8 mouse cellular contexts compared by ENCODE assay signal in the genomic region with DNA sequence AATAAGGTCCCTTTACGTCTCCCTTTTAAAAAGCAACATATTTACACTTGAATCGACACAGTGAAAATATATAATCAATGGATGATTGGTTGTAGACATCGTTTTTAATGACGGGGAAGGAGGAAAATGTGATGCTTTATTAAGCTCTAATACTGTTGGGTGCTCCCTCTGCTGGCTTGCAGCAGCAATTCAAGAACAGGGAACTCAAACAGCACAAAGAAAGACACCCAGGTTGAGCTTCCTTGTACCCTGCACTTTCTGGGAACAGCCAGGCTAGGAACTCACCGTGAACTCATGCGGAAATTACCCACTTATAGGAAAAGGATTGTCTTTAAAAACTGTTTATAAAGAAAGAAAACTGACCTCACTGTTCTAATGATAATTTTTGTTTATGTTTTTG.
DNase-seq lines count a peak whose midpoint lies in the region; ATAC-seq and TF ChIP-seq lines count a peak whose summit lies in the region.

No protein-coding gene starts in this region.

- DNase-seq in heart, adult 11 months = no peak
- DNase-seq in cerebellum, postnatal 14 days = peak; percentile 54 to 60
- peak; percentile 63 for DNase-seq in kidney, postnatal 14 days
- peak; percentile 25 for DNase-seq in stomach, postnatal 0 days (ENCODE audit: low spot score)

- 0 out of 2 replicates have a peak, but pooled peaks have one; percentile 29 for ATAC-seq in heart, embryonic 16.5 days (replicated peaks; ENCODE audit: extremely low read depth, insufficient read depth, low FRiP score)
- ATAC-seq in granulocyte monocyte progenitor cell, adult 5-6 weeks (replicated peaks; ENCODE audit: poor library complexity, severe bottlenecking) = peak; percentile 80
- peak; percentile 83 for ATAC-seq in megakaryocyte progenitor cell, adult 5-6 weeks (replicated peaks; ENCODE audit: poor library complexity)
- peak; percentile 68; the same call in 1 of the 2 replicates for ATAC-seq in stomach, postnatal 0 days (ENCODE audit: low FRiP score, low TSS enrichment)

- H3K27ac ChIP-seq in heart, embryonic 16.5 days (ENCODE audit: low read length) = no peak overlapping the region
- H3K27ac ChIP-seq in stomach, postnatal 0 days (replicated peaks) = no peak overlapping the region

- no peaks in the 10 kb centered on the region for H3K27me3 ChIP-seq in heart, embryonic 16.5 days (ENCODE audit: control insufficient read depth, insufficient read depth, low read length)
- H3K27me3 ChIP-seq in E14TG2a.4 (ENCODE audit: insufficient read depth, low read length) = no peaks in the 10 kb centered on the region
- no peaks in the 10 kb centered on the region for H3K27me3 ChIP-seq in stomach, postnatal 0 days (ENCODE audit: control insufficient read depth, insufficient read depth, low read length)

- peaks cover 7% of the 10 kb centered on the region for H3K4me1 ChIP-seq in heart, embryonic 16.5 days (ENCODE audit: control insufficient read depth, insufficient read depth, low read length)
- 0 out of 2 replicates have a peak, but pooled peaks cover 4% of the 10 kb centered on the region for H3K4me1 ChIP-seq in E14TG2a.4 (replicated peaks; ENCODE audit: low read depth, low read length)
- H3K4me1 ChIP-seq in stomach, postnatal 0 days (replicated peaks; ENCODE audit: control insufficient read depth, insufficient read depth) = no peaks in the 10 kb centered on the region

- H3K9ac ChIP-seq in heart, embryonic 16.5 days (ENCODE audit: low read length) = no peak overlapping the region
- no peak overlapping the region for H3K9ac ChIP-seq in stomach, postnatal 0 days (ENCODE audit: low read length)

- no peak overlapping the region for H3K4me3 ChIP-seq in heart, embryonic 16.5 days (ENCODE audit: low read length)
- H3K4me3 ChIP-seq in E14TG2a.4 (replicated peaks; ENCODE audit: low read length) = no peak overlapping the region
- no peak overlapping the region for H3K4me3 ChIP-seq in stomach, postnatal 0 days (ENCODE audit: low read depth, low read length)

- TF ChIP-seq CTCF in E14TG2a.4 (conservative IDR thresholded peaks at IDR 0.05; ENCODE audit: low read length) = peak; percentile 44
- peak; percentile 85 for TF ChIP-seq CTCF in stomach, postnatal 0 days (IDR thresholded peaks at IDR 0.05; ENCODE audit: low read depth)

- no peak overlapping the region; the same call in 1 of the 2 replicates for H3K4me2 ChIP-seq in heart, embryonic 16.5 days (ENCODE audit: low read depth, low read length)
- H3K4me2 ChIP-seq in stomach, postnatal 0 days (replicated peaks; ENCODE audit: low read depth) = no peak overlapping the region

- no peak for TF ChIP-seq EP300 in stomach, postnatal 0 days (optimal IDR thresholded peaks at IDR 0.05)

- H3K36me3 ChIP-seq in heart, embryonic 16.5 days (ENCODE audit: control insufficient read depth, insufficient read depth) = no peaks in the 10 kb centered on the region
- no peaks in the 10 kb centered on the region for H3K36me3 ChIP-seq in E14TG2a.4 (ENCODE audit: insufficient read depth, low read length)
- H3K36me3 ChIP-seq in stomach, postnatal 0 days (ENCODE audit: control insufficient read depth, insufficient read depth, low read length) = no peaks in the 10 kb centered on the region

- 22% methylated on average over 6 of the region's 6 CpGs for WGBS in heart, embryonic 16.5 days
- WGBS in stomach, postnatal 0 days = 21% methylated on average over 6 of the region's 6 CpGs

- no peaks in the 10 kb centered on the region for H3K9me3 ChIP-seq in heart, embryonic 16.5 days (replicated peaks; ENCODE audit: control insufficient read depth, low read length)
- H3K9me3 ChIP-seq in E14TG2a.4 (ENCODE audit: low read length) = no peaks in the 10 kb centered on the region
- H3K9me3 ChIP-seq in stomach, postnatal 0 days (ENCODE audit: control insufficient read depth, low read length) = no peaks in the 10 kb centered on the region

Comparison
In these comparisons a context has a peak if more than half of its experiments do, and no peak if none do; other contexts are left out.
1. ATAC-seq: peak in every context shown above with its lines; median percentile 83 in megakaryocyte progenitor cell, adult 5-6 weeks; 80 in granulocyte monocyte progenitor cell, adult 5-6 weeks; 68 in stomach, postnatal 0 days; 29 in heart, embryonic 16.5 days.